Mouse (Mus musculus): ENCODE results near the gene Elf4. TPM values are rescaled to one million over a fixed set of nuclear protein-coding genes. Genes with fewer than 3 reads are reported as not detected.
A peak's percentile ranks its signal among the peaks of the same experiment; 100 is the strongest.

The Elf4 gene
- total and polyA plus RNA-seq, 3 experiments = 3.4 to 15.3 TPM; not detected in 1

DNA sequence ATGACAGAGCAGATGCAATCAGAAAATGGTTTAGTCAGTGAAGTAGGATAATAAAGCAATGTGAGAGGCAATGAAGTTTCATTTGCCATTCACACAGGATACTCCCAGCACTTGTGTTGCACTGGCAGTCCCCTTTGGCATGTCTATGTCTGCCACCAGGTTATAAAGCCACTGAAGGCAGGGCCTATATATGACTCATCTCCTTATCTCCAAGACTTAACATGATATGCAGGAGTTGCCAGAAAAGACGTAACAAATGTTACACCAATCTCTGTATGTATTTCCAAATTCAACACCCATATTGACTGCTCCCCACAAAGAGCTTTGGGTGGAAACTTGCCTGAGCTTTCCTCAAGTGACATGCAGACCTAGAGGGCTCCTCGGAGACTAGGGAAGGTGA is 3.2 kb upstream of the Elf4 start:
- Histone ChIP-seq H3K79me2 (ENCODE audit: control insufficient read depth, insufficient read depth, low read length, poor library complexity) (no peaks in the 10 kb centered on the region; the same call in 1 of the 2 replicates), H3K9me3 (replicated peaks; ENCODE audit: insufficient read depth, low read length) (no peaks in the 10 kb centered on the region), H3K27ac (ENCODE audit: control insufficient read depth, low read depth, low read length) (peak overlapping the region; percentile 62), H3K9ac (ENCODE audit: control insufficient read depth, low read depth, low read length, poor library complexity, severe bottlenecking) (0 out of 2 replicates have a peak overlapping the region, but pooled peaks have one; percentile 29), H3K36me3 (ENCODE audit: control insufficient read depth in 1 of 2, insufficient read depth in 2 of 2, low read length in 2 of 2) (peaks cover 0 to 21% of the 10 kb centered on the region in 2 experiments; a peak in 2 of 4 replicates), H3K4me3 (ENCODE audit: control insufficient read depth in 1 of 2, insufficient read depth in 1 of 2, low read depth in 2 of 2, low read length in 2 of 2) (no peak overlapping the region), H3K4me1 (ENCODE audit: control insufficient read depth in 1 of 2, insufficient read depth in 2 of 2, low read length in 2 of 2) (peaks cover 1 to 19% of the 10 kb centered on the region in 2 experiments; a peak in 2 of 4 replicates), H3K27me3 (ENCODE audit: control insufficient read depth in 1 of 2, insufficient read depth in 2 of 2, low read length in 2 of 2) (no peaks in the 10 kb centered on the region)
- peak; percentile 63 for DNase-seq (ENCODE audit: low read depth, low spot score)
- TF ChIP-seq MAX (IDR thresholded peaks at IDR 0.05; ENCODE audit: low read length) = no peak
- 0 out of 2 replicates have a peak, but pooled peaks have one; percentile 60 for TF ChIP-seq JUND (IDR thresholded peaks at IDR 0.05; ENCODE audit: low read depth, low read length)
- peak; percentile 73 for TF ChIP-seq GATA1 (IDR thresholded peaks at IDR 0.05; ENCODE audit: low read depth, low read length)
- no peak for TF ChIP-seq SIN3A (IDR thresholded peaks at IDR 0.05; ENCODE audit: low read length)
- peak; percentile 35; the same call in 1 of the 2 replicates for TF ChIP-seq ETS1 (IDR thresholded peaks at IDR 0.05; ENCODE audit: low read depth, low read length)
- TF ChIP-seq RAD21 (IDR thresholded peaks at IDR 0.05; ENCODE audit: low read depth, low read length) = no peak

DNA sequence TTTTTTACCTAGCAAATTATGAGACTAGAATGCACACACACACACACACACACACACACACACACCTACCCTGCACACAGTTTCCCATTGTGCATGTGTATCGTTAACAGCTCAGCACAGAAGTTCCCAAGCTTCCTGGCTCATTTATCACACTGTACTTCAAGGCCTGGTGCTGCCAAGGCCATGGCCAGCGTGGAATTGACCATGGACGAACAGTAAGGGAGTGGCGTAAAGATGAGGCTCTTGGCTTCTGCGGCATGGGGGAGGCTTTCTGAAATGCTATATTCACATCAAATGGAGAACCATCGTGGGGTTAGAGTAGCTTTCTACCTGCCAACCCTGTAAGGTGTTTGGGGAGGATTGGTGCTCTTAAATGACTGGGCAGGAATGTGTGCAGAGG is 1.5 kb upstream of the Elf4 start:
- Histone ChIP-seq H3K4me3 (ENCODE audit: control insufficient read depth in 1 of 2, insufficient read depth in 1 of 2, low read depth in 2 of 2, low read length in 2 of 2) (no peak overlapping the region), H3K9me3 (replicated peaks; ENCODE audit: insufficient read depth, low read length) (no peaks in the 10 kb centered on the region), H3K79me2 (ENCODE audit: control insufficient read depth, insufficient read depth, low read length, poor library complexity) (no peaks in the 10 kb centered on the region; the same call in 1 of the 2 replicates), H3K9ac (ENCODE audit: control insufficient read depth, low read depth, low read length, poor library complexity, severe bottlenecking) (no peak overlapping the region), H3K36me3 (ENCODE audit: control insufficient read depth in 1 of 2, insufficient read depth in 2 of 2, low read length in 2 of 2) (peaks cover 0 to 22% of the 10 kb centered on the region in 2 experiments; a peak in 2 of 4 replicates), H3K27me3 (ENCODE audit: control insufficient read depth in 1 of 2, insufficient read depth in 2 of 2, low read length in 2 of 2) (no peaks in the 10 kb centered on the region), H3K27ac (ENCODE audit: control insufficient read depth, low read depth, low read length) (no peak overlapping the region), H3K4me1 (ENCODE audit: control insufficient read depth in 1 of 2, insufficient read depth in 2 of 2, low read length in 2 of 2) (peaks cover 1 to 21% of the 10 kb centered on the region in 2 experiments; a peak in 2 of 4 replicates)
- no peak for DNase-seq (ENCODE audit: low read depth, low spot score)
- TF ChIP-seq MYC (IDR thresholded peaks at IDR 0.05; ENCODE audit: low read depth, low read length) (no peak), MAZ (IDR thresholded peaks at IDR 0.05; ENCODE audit: low read depth, low read length) (no peak), NRF1 (IDR thresholded peaks at IDR 0.05; ENCODE audit: insufficient read depth, low read depth, low read length, poor library complexity, severe bottlenecking) (no peak), RAD21 (IDR thresholded peaks at IDR 0.05; ENCODE audit: low read depth, low read length) (no peak), CTCF (IDR thresholded peaks at IDR 0.05 in 2 of 3, conservative IDR thresholded peaks at IDR 0.05 in 1 of 3; ENCODE audit: control insufficient read depth in 1 of 3, insufficient read depth in 1 of 3, low read depth in 2 of 3, low read length in 3 of 3, poor library complexity in 1 of 3, severe bottlenecking in 1 of 3) (no peak), JUND (IDR thresholded peaks at IDR 0.05; ENCODE audit: low read depth, low read length) (no peak), ELF1 (IDR thresholded peaks at IDR 0.05; ENCODE audit: low read depth, low read length) (no peak), HCFC1 (IDR thresholded peaks at IDR 0.05; ENCODE audit: low read depth, low read length) (no peak), ZC3H11A (IDR thresholded peaks at IDR 0.05; ENCODE audit: low read depth, low read length) (no peak), EP300 (IDR thresholded peaks at IDR 0.05; ENCODE audit: low read depth in 1 of 2, low read length in 2 of 2) (no peak), E2F4 (IDR thresholded peaks at IDR 0.05; ENCODE audit: borderline replicate concordance, low read depth, low read length) (no peak), KAT2A (conservative IDR thresholded peaks at IDR 0.05; ENCODE audit: low read depth, low read length) (no peak), NELFE (IDR thresholded peaks at IDR 0.05; ENCODE audit: low read depth, low read length) (no peak), TBP (IDR thresholded peaks at IDR 0.05; ENCODE audit: low read depth, low read length) (no peak)
